Mouse (Mus musculus) gastrocnemius, adult 2 months (tissue): ENCODE measurements around the gene Gng13. TPM values are rescaled to one million over a fixed set of nuclear protein-coding genes. Genes with fewer than 3 reads are reported as not detected.

ENCODE experiments used
- DNase-seq: peaks from one replicate; pipeline ENCODE4 v3.0.0; 2022
- H3K27ac ChIP-seq: fragments of 200-600 bp; 2 replicates; pipeline ENCODE4 v1.8.1; 2022; ENCODE audit warnings: mild to moderate bottlenecking
- H3K4me3 ChIP-seq: fragments of 200-600 bp; 2 replicates; pipeline ENCODE4 v1.8.1; 2022; ENCODE audit warnings: mild to moderate bottlenecking, moderate library complexity
- CTCF ChIP-seq: fragments of 200-600 bp; IDR thresholded peaks from 2 replicates; pipeline ENCODE4 v1.8.1; 2022; ENCODE audit warnings: antibody characterized with exemption, mild to moderate bottlenecking, moderate library complexity
- intact Hi-C: fragments of 180-260 bp; cut with DNase I; formaldehyde crosslinking; loops from one replicate; pipeline ENCODE4 v1.15.1; 2025
- long read RNA-seq, 2 experiments: library from polyadenylated mRNA; stranded (forward); transcript quantifications; one replicate each; pipeline ENCODE4 v2.0.0; 2021
- total RNA-seq, 2 experiments: library from RNA; stranded (reverse); gene quantifications; 2 replicates each; pipeline ENCODE4 v1.2.3; 2021

The Gng13 gene
- total RNA-seq = not detected
- long read RNA-seq, experiment 1 = 0 reads
- long read RNA-seq, experiment 2 = 0 reads

- peak within 1 kb of the TSS; percentile 63 for H3K4me3 ChIP-seq
- DNase-seq = peak; percentile 17
- intact Hi-C loops = no loop called here
- no peak for TF ChIP-seq CTCF
- no peak within 1 kb of the TSS for H3K27ac ChIP-seq
Measured at GRCm38 (mm10) chr17:25716711-25717637, at the start of gene Gng13. Gng13 (plus strand) TSS chr17:25717171.

- no peak for DNase-seq
- no peak overlapping the region for H3K4me3 ChIP-seq
- H3K27ac ChIP-seq = no peak overlapping the region
- no peak for TF ChIP-seq CTCF
- intact Hi-C loops = no loop called here
Measured at GRCm38 (mm10) chr17:25668481-25669055, 48.4 kb upstream of the Gng13 start.

- intact Hi-C loops = no loop called here
Measured at GRCm38 (mm10) chr17:25672982-25673381, 44.0 kb upstream of the Gng13 start.

GRCm38 (mm10) chr17:25677969-25678368, 39.0 kb upstream of the Gng13 start:
- no peak for DNase-seq
- H3K4me3 ChIP-seq = no peak overlapping the region
- H3K27ac ChIP-seq = no peak overlapping the region
- intact Hi-C loops = no loop called here
- TF ChIP-seq CTCF = no peak

More at GRCm38 (mm10) chr17:25672982-25673381, 44.0 kb upstream of the Gng13 start:
- Histone ChIP-seq H3K4me3 (no peak overlapping the region), H3K27ac (no peak overlapping the region)
- DNase-seq = no peak
- TF ChIP-seq CTCF = no peak

- no peak for DNase-seq
- no peak for TF ChIP-seq CTCF
- intact Hi-C loops = no loop called here
- Histone ChIP-seq H3K27ac (no peak overlapping the region), H3K4me3 (no peak overlapping the region)
Measured at GRCm38 (mm10) chr17:25679818-25680217, 37.2 kb upstream of the Gng13 start.

- TF ChIP-seq CTCF = no peak
- H3K27ac ChIP-seq = no peak overlapping the region
- intact Hi-C loops = no loop called here
- H3K4me3 ChIP-seq = no peak overlapping the region
- DNase-seq = no peak
Measured at GRCm38 (mm10) chr17:25681636-25682035, 35.3 kb upstream of the Gng13 start.

- no peak overlapping the region for H3K27ac ChIP-seq
- intact Hi-C loops = no loop called here
- peak; percentile 4; the same call in 1 of the 2 replicates for TF ChIP-seq CTCF
- DNase-seq = no peak
- H3K4me3 ChIP-seq = no peak overlapping the region
Measured at GRCm38 (mm10) chr17:25686323-25686722, 30.6 kb upstream of the Gng13 start.

- Histone ChIP-seq H3K27ac (no peak overlapping the region), H3K4me3 (no peak overlapping the region)
- intact Hi-C loops = no loop called here
- TF ChIP-seq CTCF = no peak
- DNase-seq = no peak
Measured at GRCm38 (mm10) chr17:25688922-25689321, 28.0 kb upstream of the Gng13 start.

- H3K27ac ChIP-seq = no peak overlapping the region
- intact Hi-C loops = loop anchor here (5.0 kb wide), 1 partner anchor 299 kb away; no protein-coding TSS in a partner anchor
- DNase-seq = no peak
- H3K4me3 ChIP-seq = no peak overlapping the region
- no peak for TF ChIP-seq CTCF
Measured at GRCm38 (mm10) chr17:25696263-25696662, 20.7 kb upstream of the Gng13 start.

- intact Hi-C loops = loop anchor here (1.0 to 5.0 kb wide), 4 partner anchors 132 to 301 kb away; no protein-coding TSS in a partner anchor
- peak; percentile 71 for DNase-seq
- peak; percentile 92 for TF ChIP-seq CTCF
- Histone ChIP-seq H3K27ac (no peak overlapping the region), H3K4me3 (no peak overlapping the region)
Measured at GRCm38 (mm10) chr17:25698446-25698845, 18.5 kb upstream of the Gng13 start.

- H3K4me3 ChIP-seq = no peak overlapping the region
- peak; percentile 33 for TF ChIP-seq CTCF
- DNase-seq = no peak
- intact Hi-C loops = no loop called here
- no peak overlapping the region for H3K27ac ChIP-seq
Measured at GRCm38 (mm10) chr17:25700863-25701496, 16.0 kb upstream of the Gng13 start.

- no peak overlapping the region for H3K4me3 ChIP-seq
- H3K27ac ChIP-seq = no peak overlapping the region
- TF ChIP-seq CTCF = no peak
- DNase-seq = no peak
- intact Hi-C loops = no loop called here
Measured at GRCm38 (mm10) chr17:25709994-25710393, 7.0 kb upstream of the Gng13 start.

- intact Hi-C loops = no loop called here
- no peak for TF ChIP-seq CTCF
Measured at GRCm38 (mm10) chr17:25711136-25711535, 5.8 kb upstream of the Gng13 start.

More at GRCm38 (mm10) chr17:25711136-25711535, 5.8 kb upstream of the Gng13 start:
- no peak for DNase-seq
- Histone ChIP-seq H3K27ac (no peak overlapping the region), H3K4me3 (no peak overlapping the region)
